Mouse (Mus musculus) midbrain, embryonic 12.5 days (tissue): ENCODE results near the gene Epb41l4b. TPM values are rescaled to one million over a fixed set of nuclear protein-coding genes. Genes with fewer than 3 reads are reported as not detected.
A peak's percentile ranks its signal among the peaks of the same experiment; 100 is the strongest.

Source experiments
- ATAC-seq: fragments of 200-750 bp; cut with Nextera tagmentation; 2 replicates; pipeline ENCODE4 v1.8.0; 2017; ENCODE audit warnings: low read depth, moderate TSS enrichment, moderate library complexity; ENCODE audit not compliant: low FRiP score
- H3K27ac ChIP-seq: fragments of 300-500 bp; sonication (generic); replicated peaks from 2 replicates; pipeline ENCODE4 v1.5.1; 2016; ENCODE audit warnings: mild to moderate bottlenecking
- H3K27me3 ChIP-seq: fragments of 300-500 bp; sonication (generic); 2 replicates; pipeline ENCODE4 v1.6.1; 2016; ENCODE audit warnings: mild to moderate bottlenecking
- H3K36me3 ChIP-seq: fragments of 300-500 bp; sonication (generic); 2 replicates; pipeline ENCODE4 v1.6.1; 2016
- H3K4me1 ChIP-seq: fragments of 300-500 bp; sonication (generic); 2 replicates; pipeline ENCODE4 v1.6.1; 2016
- H3K4me2 ChIP-seq: fragments of 300-500 bp; sonication (generic); replicated peaks from 2 replicates; pipeline ENCODE4 v1.6.1; 2016; ENCODE audit warnings: mild to moderate bottlenecking, moderate library complexity
- H3K4me3 ChIP-seq: fragments of 300-500 bp; sonication (generic); 2 replicates; pipeline ENCODE4 v1.5.1; 2016; ENCODE audit warnings: mild to moderate bottlenecking
- H3K9ac ChIP-seq: fragments of 300-500 bp; sonication (generic); replicated peaks from 2 replicates; pipeline ENCODE4 v1.6.1; 2016; ENCODE audit warnings: mild to moderate bottlenecking, moderate library complexity
- H3K9me3 ChIP-seq: fragments of 300-500 bp; sonication (generic); 2 replicates; pipeline ENCODE4 v1.6.1; 2016; ENCODE audit warnings: mild to moderate bottlenecking
- WGBS: fragments of 180-500 bp; shearing (Covaris S2); methylation state at CpG from one replicate; pipeline ENCODE4 v1.1.7; 2016; 5-methylcytosine and 5-hydroxymethylcytosine counted together
- polyA plus RNA-seq: library from polyadenylated mRNA; unstranded; fragments of >200 nt; fragmentation: Nextera tagmentation; extraction: Ambion mirVana; gene quantifications from 2 replicates; pipeline ENCODE4 v1.2.1, GENCODE M21; 2016

The Epb41l4b gene
- polyA plus RNA-seq: 1.4 and 2.0 TPM in 2 replicates

DNA sequence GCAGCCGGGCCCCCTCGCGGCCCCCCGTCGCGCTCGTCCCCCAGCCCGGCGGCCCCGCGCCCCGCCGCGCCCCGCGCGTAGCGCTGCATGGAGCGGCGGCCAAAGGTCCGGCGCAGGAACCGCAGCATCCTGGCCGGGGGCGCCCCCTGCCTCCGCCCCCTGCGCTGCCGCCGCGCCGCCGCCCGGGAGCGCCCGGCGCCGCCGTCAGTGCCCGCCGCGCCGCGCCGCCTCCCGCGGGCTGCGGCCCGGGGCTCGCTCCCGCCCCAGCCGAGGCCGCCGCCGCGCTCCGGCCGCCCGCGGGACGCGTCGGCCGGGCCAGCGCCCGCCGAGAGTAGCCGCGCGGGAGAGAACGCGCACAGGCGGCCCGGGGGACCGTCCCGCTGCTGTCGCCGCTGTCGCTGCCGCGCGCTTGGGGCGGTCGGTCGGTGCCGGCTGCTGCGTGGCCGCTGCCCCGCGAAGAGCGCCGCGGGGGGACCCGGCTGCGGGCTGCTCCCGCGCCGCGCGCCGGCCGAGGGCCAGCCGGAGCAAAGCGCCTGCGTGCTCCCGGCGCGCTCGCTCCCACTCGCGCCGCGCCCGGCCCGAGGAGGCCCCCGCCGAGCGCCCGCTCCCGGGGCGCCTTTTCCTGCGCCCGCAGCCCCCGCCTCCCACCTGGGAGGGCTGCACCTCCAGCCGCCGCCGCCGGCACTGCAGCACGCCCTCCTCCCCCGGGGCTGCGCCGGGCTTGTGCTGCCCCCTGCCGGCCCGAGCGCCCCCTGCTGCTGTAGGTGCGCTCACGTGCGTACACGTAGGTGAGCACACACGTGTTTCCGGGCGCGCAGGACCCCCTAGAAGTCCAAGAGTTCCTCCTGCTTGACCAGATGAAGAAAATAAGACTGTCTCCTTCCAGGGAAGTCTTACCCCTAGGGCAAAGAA is at the start of gene Epb41l4b:
Gene Epb41l4b, minus strand, starts transcription at position 412 of the 912 bp plus-strand sequence.
- ATAC-seq: peak; percentile 89
- H3K27ac ChIP-seq: 0 out of 2 replicates have a peak within 1 kb of the TSS, but pooled peaks have one; percentile 27
- H3K4me3 ChIP-seq: peak within 1 kb of the TSS; percentile 75
- H3K4me2 ChIP-seq: peak within 1 kb of the TSS; percentile 85
- no peaks in the 10 kb centered on the region for H3K36me3 ChIP-seq
- peaks cover 60% of the 10 kb centered on the region for H3K27me3 ChIP-seq
- H3K9ac ChIP-seq: peak within 1 kb of the TSS; percentile 79
- WGBS: under 1% methylated on average over 42 of the region's 142 CpGs
- H3K9me3 ChIP-seq: no peaks in the 10 kb centered on the region
- H3K4me1 ChIP-seq: peaks cover 22% of the 10 kb centered on the region

- Histone ChIP-seq H3K4me1 (no peaks in the 10 kb centered on the region), H3K36me3 (no peaks in the 10 kb centered on the region), H3K4me2 (no peak overlapping the region), H3K27me3 (no peaks in the 10 kb centered on the region), H3K4me3 (no peak overlapping the region), H3K27ac (no peak overlapping the region), H3K9ac (no peak overlapping the region), H3K9me3 (no peaks in the 10 kb centered on the region)
- 86% methylated on average over 9 of the region's 9 CpGs for WGBS
- no peak for ATAC-seq
These were observed 48.5 kb upstream of the Epb41l4b start for GRCm38 (mm10) chr4:57191543-57192283.

GRCm38 (mm10) chr4:57189881-57190280 is 46.6 kb upstream of the Epb41l4b start:
- 84% methylated on average over 2 of the region's 2 CpGs for WGBS
- ATAC-seq: no peak
- H3K4me2 ChIP-seq: no peak overlapping the region
- no peak overlapping the region for H3K4me3 ChIP-seq
- 0 out of 2 replicates have a peak, but pooled peaks cover 4% of the 10 kb centered on the region for H3K4me1 ChIP-seq
- no peak overlapping the region for H3K27ac ChIP-seq
- H3K36me3 ChIP-seq: no peaks in the 10 kb centered on the region
- H3K9ac ChIP-seq: no peak overlapping the region
- H3K27me3 ChIP-seq: no peaks in the 10 kb centered on the region
- H3K9me3 ChIP-seq: no peaks in the 10 kb centered on the region

GRCm38 (mm10) chr4:57186035-57186434 is 42.8 kb upstream of the Epb41l4b start:
- H3K4me1 ChIP-seq: 0 out of 2 replicates have a peak, but pooled peaks cover 4% of the 10 kb centered on the region
- WGBS: 40% methylated on average over 6 of the region's 6 CpGs
- ATAC-seq: no peak
- no peaks in the 10 kb centered on the region for H3K36me3 ChIP-seq
- no peaks in the 10 kb centered on the region for H3K27me3 ChIP-seq
- H3K27ac ChIP-seq: no peak overlapping the region
- no peaks in the 10 kb centered on the region for H3K9me3 ChIP-seq
- H3K4me3 ChIP-seq: no peak overlapping the region
- H3K4me2 ChIP-seq: no peak overlapping the region
- no peak overlapping the region for H3K9ac ChIP-seq

DNA sequence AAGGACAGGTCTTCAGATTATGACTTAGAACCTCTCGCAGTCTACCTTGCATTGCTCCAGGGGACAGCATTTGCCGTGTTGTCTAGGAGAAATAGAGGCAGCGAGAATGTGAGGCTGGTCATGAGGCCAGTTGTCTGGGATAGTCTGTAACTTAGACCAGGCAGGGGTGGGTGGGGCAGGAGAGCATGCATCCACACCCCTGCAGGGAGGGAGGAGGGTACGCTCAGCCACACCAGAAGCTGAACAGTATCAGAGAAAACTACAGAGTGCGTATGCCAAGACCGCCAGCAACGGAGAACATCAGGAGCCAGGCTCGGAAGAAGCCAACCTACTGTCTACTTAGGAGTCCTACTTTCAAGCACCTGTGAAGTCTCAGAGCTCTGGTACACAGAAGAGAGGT is 42.2 kb upstream of the Epb41l4b start:
- no peak overlapping the region for H3K4me3 ChIP-seq
- H3K4me2 ChIP-seq: no peak overlapping the region
- H3K36me3 ChIP-seq: no peaks in the 10 kb centered on the region
- H3K9ac ChIP-seq: no peak overlapping the region
- no peaks in the 10 kb centered on the region for H3K9me3 ChIP-seq
- 87% methylated on average over 8 of the region's 8 CpGs for WGBS
- H3K27ac ChIP-seq: no peak overlapping the region
- ATAC-seq: no peak
- H3K4me1 ChIP-seq: 0 out of 2 replicates have a peak, but pooled peaks cover 4% of the 10 kb centered on the region
- no peaks in the 10 kb centered on the region for H3K27me3 ChIP-seq

- H3K9ac ChIP-seq: no peak overlapping the region
- no peaks in the 10 kb centered on the region for H3K27me3 ChIP-seq
- H3K36me3 ChIP-seq: no peaks in the 10 kb centered on the region
- no peak overlapping the region for H3K4me2 ChIP-seq
- ATAC-seq: no peak
- no peaks in the 10 kb centered on the region for H3K9me3 ChIP-seq
- no peak overlapping the region for H3K27ac ChIP-seq
- WGBS: 82% methylated on average over 4 of the region's 4 CpGs
- no peak overlapping the region for H3K4me3 ChIP-seq
- H3K4me1 ChIP-seq: 0 out of 2 replicates have a peak, but pooled peaks cover 4% of the 10 kb centered on the region
These were observed 40.3 kb upstream of the Epb41l4b start for GRCm38 (mm10) chr4:57183493-57183892.

- no peak for ATAC-seq
- 73% methylated on average over 1 of the region's 1 CpGs for WGBS
- H3K27ac ChIP-seq: no peak overlapping the region
- H3K4me3 ChIP-seq: no peak overlapping the region
- H3K4me2 ChIP-seq: no peak overlapping the region
- H3K36me3 ChIP-seq: no peaks in the 10 kb centered on the region
- no peaks in the 10 kb centered on the region for H3K9me3 ChIP-seq
- H3K4me1 ChIP-seq: 0 out of 2 replicates have a peak, but pooled peaks cover 4% of the 10 kb centered on the region
- no peak overlapping the region for H3K9ac ChIP-seq
- H3K27me3 ChIP-seq: no peaks in the 10 kb centered on the region
These were observed 38.3 kb upstream of the Epb41l4b start for GRCm38 (mm10) chr4:57181538-57181937.

DNA sequence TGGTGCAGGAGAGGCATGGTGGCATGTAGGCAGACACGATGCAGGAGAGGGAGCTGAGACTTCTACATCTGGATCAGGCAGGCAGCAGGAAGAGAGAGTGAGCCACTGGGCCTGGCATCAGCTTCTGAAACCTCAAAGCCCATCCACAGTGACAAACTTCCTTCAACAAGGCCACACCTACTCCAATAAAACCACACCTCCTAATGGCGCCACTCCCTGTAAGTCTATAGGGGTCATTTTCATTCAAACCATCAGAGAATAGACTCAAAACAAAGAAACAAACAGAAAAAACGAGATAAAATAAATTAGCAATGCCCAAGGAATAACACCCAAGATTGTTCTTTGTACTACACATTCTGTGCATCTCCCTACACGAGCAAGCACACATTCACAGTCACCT is 35.6 kb upstream of the Epb41l4b start:
- H3K27ac ChIP-seq: no peak overlapping the region
- H3K36me3 ChIP-seq: no peaks in the 10 kb centered on the region
- no peaks in the 10 kb centered on the region for H3K9me3 ChIP-seq
- H3K9ac ChIP-seq: no peak overlapping the region
- 79% methylated on average over 4 of the region's 4 CpGs for WGBS
- ATAC-seq: no peak
- H3K27me3 ChIP-seq: no peaks in the 10 kb centered on the region
- H3K4me1 ChIP-seq: 0 out of 2 replicates have a peak, but pooled peaks cover 3% of the 10 kb centered on the region
- H3K4me3 ChIP-seq: no peak overlapping the region
- no peak overlapping the region for H3K4me2 ChIP-seq

DNA sequence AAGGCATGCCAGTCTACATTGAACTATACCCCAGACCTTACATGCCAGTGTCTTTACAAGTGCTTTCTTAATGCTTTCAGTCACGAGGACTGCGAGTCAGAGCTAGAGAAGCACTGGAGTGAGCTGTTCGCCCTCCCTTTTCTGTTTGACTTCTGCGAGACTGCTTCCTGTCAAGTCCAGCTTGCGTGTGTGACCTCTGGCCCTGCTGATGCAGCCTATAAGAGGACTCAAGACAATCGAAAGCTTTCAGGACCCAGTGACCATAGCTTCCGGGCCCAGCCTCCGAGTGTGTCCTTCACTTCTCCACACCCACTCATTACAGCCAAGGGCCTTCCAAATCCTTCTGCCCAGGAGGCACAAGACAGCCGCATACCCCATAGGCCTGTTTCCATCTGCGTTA is 32.1 kb upstream of the Epb41l4b start:
- no peak overlapping the region for H3K4me2 ChIP-seq
- no peak for ATAC-seq
- no peak overlapping the region for H3K4me3 ChIP-seq
- 75% methylated on average over 10 of the region's 10 CpGs for WGBS
- H3K36me3 ChIP-seq: no peaks in the 10 kb centered on the region
- H3K9ac ChIP-seq: no peak overlapping the region
- H3K27ac ChIP-seq: no peak overlapping the region
- no peaks in the 10 kb centered on the region for H3K27me3 ChIP-seq
- 0 out of 2 replicates have a peak, but pooled peaks cover 3% of the 10 kb centered on the region for H3K4me1 ChIP-seq
- no peaks in the 10 kb centered on the region for H3K9me3 ChIP-seq

GRCm38 (mm10) chr4:57172861-57173260 is 29.6 kb upstream of the Epb41l4b start:
- Histone ChIP-seq H3K4me1 (0 out of 2 replicates have a peak, but pooled peaks cover 3% of the 10 kb centered on the region), H3K4me3 (no peak overlapping the region), H3K27me3 (no peaks in the 10 kb centered on the region), H3K9me3 (no peaks in the 10 kb centered on the region), H3K27ac (no peak overlapping the region), H3K36me3 (no peaks in the 10 kb centered on the region), H3K4me2 (no peak overlapping the region), H3K9ac (no peak overlapping the region)
- ATAC-seq: no peak
- WGBS: 61% methylated on average over 8 of the region's 8 CpGs

DNA sequence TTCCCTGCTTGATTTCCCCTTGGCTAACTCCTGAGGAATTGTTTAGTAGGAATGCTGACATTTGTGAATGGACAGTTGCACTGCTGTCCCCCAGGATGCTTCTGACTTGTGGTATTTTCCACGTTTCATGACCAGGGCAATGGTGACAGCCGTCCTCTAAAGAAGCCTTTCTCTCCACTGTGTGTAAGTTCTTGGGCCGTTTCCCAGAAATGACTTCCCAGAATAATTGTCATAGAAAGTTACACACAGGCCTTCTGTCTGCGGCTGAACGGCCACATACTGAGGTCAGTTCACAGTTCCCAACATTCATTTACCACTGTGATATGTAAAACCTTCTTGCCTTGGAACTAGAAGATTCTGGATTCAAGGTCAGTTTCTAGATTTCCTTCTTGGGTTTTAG is 28.6 kb upstream of the Epb41l4b start:
- WGBS: 83% methylated on average over 5 of the region's 5 CpGs
- ATAC-seq: no peak
- Histone ChIP-seq H3K9me3 (no peaks in the 10 kb centered on the region), H3K27ac (no peak overlapping the region), H3K4me1 (0 out of 2 replicates have a peak, but pooled peaks cover 3% of the 10 kb centered on the region), H3K4me2 (no peak overlapping the region), H3K9ac (no peak overlapping the region), H3K36me3 (no peaks in the 10 kb centered on the region), H3K4me3 (no peak overlapping the region), H3K27me3 (no peaks in the 10 kb centered on the region)

DNA sequence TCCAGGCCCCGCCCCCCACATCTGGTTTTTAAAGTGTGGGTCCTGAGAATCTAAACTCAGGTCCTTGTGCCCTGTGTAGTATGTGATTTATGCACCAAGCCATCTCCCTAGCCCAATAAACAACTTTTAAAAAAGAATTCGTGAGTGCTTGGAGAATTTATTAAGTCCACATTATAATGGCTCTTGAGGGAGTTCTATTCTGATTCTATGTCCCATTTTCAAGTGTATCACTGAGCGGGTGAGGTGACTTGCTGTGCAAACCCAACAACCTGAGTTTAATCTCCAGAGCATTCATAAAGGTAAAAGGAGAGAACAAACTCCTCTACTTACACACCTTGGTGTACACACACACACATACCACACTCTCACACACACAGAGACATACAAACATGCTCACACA is 25.4 kb upstream of the Epb41l4b start:
- Histone ChIP-seq H3K4me1 (0 out of 2 replicates have a peak, but pooled peaks cover under 1% of the 10 kb centered on the region), H3K27ac (no peak overlapping the region), H3K27me3 (no peaks in the 10 kb centered on the region), H3K4me2 (no peak overlapping the region), H3K9ac (no peak overlapping the region), H3K4me3 (no peak overlapping the region), H3K36me3 (no peaks in the 10 kb centered on the region), H3K9me3 (no peaks in the 10 kb centered on the region)
- no peak for ATAC-seq
- 91% methylated on average over 3 of the region's 3 CpGs for WGBS
